Mouse (Mus musculus): ENCODE data around the gene Ppp3ca. TPM values are rescaled to one million over a fixed set of nuclear protein-coding genes. Genes with fewer than 3 reads are reported as not detected.

The Ppp3ca gene
- polyA plus RNA-seq, 1 experiment from 2014 or later, result 21.6 TPM

- H3K4me3 ChIP-seq (ENCODE audit: low read depth, low read length), result no peak overlapping the region
- TF ChIP-seq EP300 (IDR thresholded peaks at IDR 0.05; ENCODE audit: low read depth) (no peak), CTCF (IDR thresholded peaks at IDR 0.05; ENCODE audit: low read depth) (no peak)
- H3K27me3 ChIP-seq (ENCODE audit: insufficient read depth, low read length), result no peaks in the 10 kb centered on the region
- H3K36me3 ChIP-seq (replicated peaks; ENCODE audit: insufficient read depth, low read length), result peaks cover 24% of the 10 kb centered on the region
- H3K4me2 ChIP-seq (ENCODE audit: low read depth, low read length), result no peak overlapping the region
- H3K4me1 ChIP-seq (ENCODE audit: insufficient read depth), result no peaks in the 10 kb centered on the region
- H3K9me3 ChIP-seq (ENCODE audit: low read length), result no peaks in the 10 kb centered on the region
- H3K9ac ChIP-seq (replicated peaks), result no peak overlapping the region
- no peak for ATAC-seq
- H3K27ac ChIP-seq (ENCODE audit: low read depth), result no peak overlapping the region
- DNase-seq, result no peak
These were observed 263.1 kb downstream of the Ppp3ca start for GRCm38 (mm10) chr3:136933071-136933470.

GRCm38 (mm10) chr3:136940733-136941601, 271.0 kb downstream of the Ppp3ca start:
- Histone ChIP-seq H3K36me3 (replicated peaks; ENCODE audit: insufficient read depth, low read length) (peaks cover 3% of the 10 kb centered on the region), H3K9ac (replicated peaks) (no peak overlapping the region), H3K27me3 (ENCODE audit: insufficient read depth, low read length) (no peaks in the 10 kb centered on the region), H3K9me3 (ENCODE audit: low read length) (no peaks in the 10 kb centered on the region), H3K27ac (ENCODE audit: low read depth) (no peak overlapping the region), H3K4me1 (ENCODE audit: insufficient read depth) (no peaks in the 10 kb centered on the region), H3K4me2 (ENCODE audit: low read depth, low read length) (no peak overlapping the region), H3K4me3 (ENCODE audit: low read depth, low read length) (no peak overlapping the region)
- DNase-seq (no peak), ATAC-seq (0 out of 2 replicates have a peak, but pooled peaks have one; percentile 49)
- WGBS (ENCODE audit: insufficient replicate concordance), result 35% methylated on average over 7 of the region's 7 CpGs
- TF ChIP-seq EP300 (IDR thresholded peaks at IDR 0.05; ENCODE audit: low read depth) (no peak), CTCF (IDR thresholded peaks at IDR 0.05; ENCODE audit: low read depth) (no peak)

GRCm38 (mm10) chr3:136941602-136941926, 271.6 kb downstream of the Ppp3ca start:
- no peaks in the 10 kb centered on the region for H3K4me1 ChIP-seq (ENCODE audit: insufficient read depth)
- H3K36me3 ChIP-seq (replicated peaks; ENCODE audit: insufficient read depth, low read length), result peaks cover 3% of the 10 kb centered on the region; the same call in 1 of the 2 replicates
- H3K27ac ChIP-seq (ENCODE audit: low read depth), result no peak overlapping the region
- no peak overlapping the region for H3K4me2 ChIP-seq (ENCODE audit: low read depth, low read length)
- TF ChIP-seq EP300 (IDR thresholded peaks at IDR 0.05; ENCODE audit: low read depth) (no peak), CTCF (IDR thresholded peaks at IDR 0.05; ENCODE audit: low read depth) (no peak)
- WGBS (ENCODE audit: insufficient replicate concordance), result 81% methylated on average over 3 of the region's 3 CpGs
- DNase-seq (no peak), ATAC-seq (no peak)
- no peak overlapping the region for H3K9ac ChIP-seq (replicated peaks)
- no peak overlapping the region for H3K4me3 ChIP-seq (ENCODE audit: low read depth, low read length)
- no peaks in the 10 kb centered on the region for H3K9me3 ChIP-seq (ENCODE audit: low read length)
- H3K27me3 ChIP-seq (ENCODE audit: insufficient read depth, low read length), result no peaks in the 10 kb centered on the region

GRCm38 (mm10) chr3:136945550-136945949, 275.6 kb downstream of the Ppp3ca start:
- Histone ChIP-seq H3K27me3 (ENCODE audit: insufficient read depth, low read length) (no peaks in the 10 kb centered on the region), H3K9me3 (ENCODE audit: low read length) (no peaks in the 10 kb centered on the region), H3K27ac (ENCODE audit: low read depth) (no peak overlapping the region), H3K4me1 (ENCODE audit: insufficient read depth) (no peaks in the 10 kb centered on the region), H3K9ac (replicated peaks) (no peak overlapping the region), H3K4me2 (ENCODE audit: low read depth, low read length) (no peak overlapping the region), H3K4me3 (ENCODE audit: low read depth, low read length) (no peak overlapping the region), H3K36me3 (replicated peaks; ENCODE audit: insufficient read depth, low read length) (no peaks in the 10 kb centered on the region)
- 80% methylated on average over 4 of the region's 4 CpGs for WGBS (ENCODE audit: insufficient replicate concordance)
- no peak for ATAC-seq
- no peak for TF ChIP-seq CTCF (IDR thresholded peaks at IDR 0.05; ENCODE audit: low read depth)
- no peak for TF ChIP-seq EP300 (IDR thresholded peaks at IDR 0.05; ENCODE audit: low read depth)
- DNase-seq, result no peak

GRCm38 (mm10) chr3:136946662-136947061, 276.7 kb downstream of the Ppp3ca start:
- 88% methylated on average over 2 of the region's 2 CpGs for WGBS (ENCODE audit: insufficient replicate concordance)
- Histone ChIP-seq H3K4me2 (ENCODE audit: low read depth, low read length) (no peak overlapping the region), H3K4me3 (ENCODE audit: low read depth, low read length) (no peak overlapping the region), H3K36me3 (replicated peaks; ENCODE audit: insufficient read depth, low read length) (no peaks in the 10 kb centered on the region), H3K9me3 (ENCODE audit: low read length) (no peaks in the 10 kb centered on the region), H3K27ac (ENCODE audit: low read depth) (no peak overlapping the region), H3K27me3 (ENCODE audit: insufficient read depth, low read length) (no peaks in the 10 kb centered on the region), H3K9ac (replicated peaks) (no peak overlapping the region), H3K4me1 (ENCODE audit: insufficient read depth) (no peaks in the 10 kb centered on the region)
- no peak for ATAC-seq
- TF ChIP-seq EP300 (IDR thresholded peaks at IDR 0.05; ENCODE audit: low read depth) (no peak), CTCF (IDR thresholded peaks at IDR 0.05; ENCODE audit: low read depth) (no peak)
- no peak for DNase-seq

GRCm38 (mm10) chr3:136948142-136948541, 278.2 kb downstream of the Ppp3ca start:
- H3K27me3 ChIP-seq (ENCODE audit: insufficient read depth, low read length), result no peaks in the 10 kb centered on the region
- TF ChIP-seq CTCF (IDR thresholded peaks at IDR 0.05; ENCODE audit: low read depth), result no peak
- no peak for TF ChIP-seq EP300 (IDR thresholded peaks at IDR 0.05; ENCODE audit: low read depth)

More at GRCm38 (mm10) chr3:136948142-136948541, 278.2 kb downstream of the Ppp3ca start:
- Histone ChIP-seq H3K9me3 (ENCODE audit: low read length) (no peaks in the 10 kb centered on the region), H3K4me3 (ENCODE audit: low read depth, low read length) (no peak overlapping the region), H3K9ac (replicated peaks) (no peak overlapping the region), H3K4me2 (ENCODE audit: low read depth, low read length) (no peak overlapping the region), H3K27ac (ENCODE audit: low read depth) (no peak overlapping the region), H3K36me3 (replicated peaks; ENCODE audit: insufficient read depth, low read length) (no peaks in the 10 kb centered on the region), H3K4me1 (ENCODE audit: insufficient read depth) (no peaks in the 10 kb centered on the region)
- 77% methylated on average over 4 of the region's 4 CpGs for WGBS (ENCODE audit: insufficient replicate concordance)
- ATAC-seq (no peak), DNase-seq (no peak)

Measured in liver, postnatal 0 days (tissue).